Mouse (Mus musculus): ENCODE data around the gene 2200002D01Rik.
A peak's percentile ranks its signal among the peaks of the same experiment; 100 is the strongest.

Gene 2200002D01Rik

DNA sequence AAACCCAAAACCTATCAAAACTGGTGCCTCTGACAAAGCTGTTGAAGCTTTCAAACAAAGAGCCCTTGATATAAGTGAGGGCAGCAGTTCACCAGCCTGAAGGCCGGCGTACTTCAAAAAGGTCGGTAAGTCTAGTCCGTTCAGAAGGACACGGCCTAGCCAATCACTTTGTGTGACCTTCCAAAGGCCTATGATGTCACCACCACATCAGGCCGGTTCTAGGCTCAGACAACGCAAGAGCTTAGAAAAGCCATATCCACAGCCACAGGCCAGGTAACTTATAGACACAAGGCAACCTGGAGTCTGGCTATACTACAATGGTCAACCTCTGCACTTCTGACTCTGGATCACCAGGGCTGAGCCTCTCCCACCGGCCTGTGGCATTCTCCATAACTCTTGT is 31.7 kb upstream of the 2200002D01Rik start:
- DNase-seq (ENCODE audit: low read depth, low spot score): no peak

DNA sequence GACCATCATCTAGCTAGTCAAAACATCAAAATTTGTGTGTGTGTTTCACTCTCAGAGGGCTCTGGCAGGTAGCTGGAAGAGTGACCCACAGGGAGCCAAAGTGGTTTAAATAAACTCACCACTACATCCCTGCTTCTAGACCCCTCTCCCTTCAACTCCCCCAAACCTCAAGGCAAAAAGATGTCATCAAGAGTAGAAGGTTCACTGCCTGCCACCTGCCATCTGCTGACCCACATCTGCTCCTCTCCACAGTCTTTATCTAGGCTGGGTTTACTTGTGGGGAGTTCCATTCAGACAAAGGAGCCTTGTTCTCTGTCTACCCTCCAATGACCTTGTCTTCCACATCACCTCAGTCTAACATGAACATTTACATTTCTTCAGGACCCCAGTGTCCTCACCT is 31.0 kb upstream of the 2200002D01Rik start:
- DNase-seq (ENCODE audit: low read depth, low spot score): no peak

DNA sequence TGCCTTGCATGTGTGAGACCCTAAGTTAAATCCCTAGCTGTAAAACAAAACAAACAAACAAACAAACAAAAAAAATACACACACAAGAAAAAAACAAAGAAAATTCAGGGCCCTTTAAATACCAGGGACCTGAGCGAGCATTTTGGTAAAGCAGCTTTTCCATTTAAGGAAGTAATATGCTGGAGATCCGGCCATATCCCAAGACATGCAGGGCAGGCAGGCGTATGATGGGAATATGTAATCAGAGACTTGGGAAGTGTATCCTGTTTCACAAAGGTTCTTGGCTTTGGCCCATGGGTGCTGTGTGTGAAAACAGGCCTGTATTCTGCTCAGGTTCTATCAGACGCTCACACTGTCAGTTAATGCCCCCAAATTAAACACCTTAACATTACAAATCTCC is 29.2 kb upstream of the 2200002D01Rik start:
- DNase-seq (ENCODE audit: low read depth, low spot score): no peak

DNA sequence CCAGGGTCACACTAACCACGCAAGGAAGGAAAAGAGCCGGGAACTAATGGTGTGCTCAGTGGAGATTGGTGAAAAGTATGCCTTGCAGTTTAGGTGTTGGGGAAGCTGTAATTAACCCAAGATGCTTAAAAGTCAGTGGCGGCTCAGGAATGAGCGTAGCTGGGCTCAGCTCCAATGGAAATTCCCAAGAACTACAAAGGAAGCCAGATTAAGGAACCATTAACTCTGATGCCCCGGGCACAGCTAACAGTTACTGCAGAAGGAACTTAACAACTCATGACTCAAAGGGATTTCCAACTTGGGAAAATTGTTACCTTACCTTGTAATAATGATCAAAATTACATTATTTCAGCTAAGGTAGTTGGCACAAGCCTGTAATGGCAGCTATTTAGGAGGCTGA is 28.4 kb upstream of the 2200002D01Rik start:
- no peak for DNase-seq (ENCODE audit: low read depth, low spot score)

DNA sequence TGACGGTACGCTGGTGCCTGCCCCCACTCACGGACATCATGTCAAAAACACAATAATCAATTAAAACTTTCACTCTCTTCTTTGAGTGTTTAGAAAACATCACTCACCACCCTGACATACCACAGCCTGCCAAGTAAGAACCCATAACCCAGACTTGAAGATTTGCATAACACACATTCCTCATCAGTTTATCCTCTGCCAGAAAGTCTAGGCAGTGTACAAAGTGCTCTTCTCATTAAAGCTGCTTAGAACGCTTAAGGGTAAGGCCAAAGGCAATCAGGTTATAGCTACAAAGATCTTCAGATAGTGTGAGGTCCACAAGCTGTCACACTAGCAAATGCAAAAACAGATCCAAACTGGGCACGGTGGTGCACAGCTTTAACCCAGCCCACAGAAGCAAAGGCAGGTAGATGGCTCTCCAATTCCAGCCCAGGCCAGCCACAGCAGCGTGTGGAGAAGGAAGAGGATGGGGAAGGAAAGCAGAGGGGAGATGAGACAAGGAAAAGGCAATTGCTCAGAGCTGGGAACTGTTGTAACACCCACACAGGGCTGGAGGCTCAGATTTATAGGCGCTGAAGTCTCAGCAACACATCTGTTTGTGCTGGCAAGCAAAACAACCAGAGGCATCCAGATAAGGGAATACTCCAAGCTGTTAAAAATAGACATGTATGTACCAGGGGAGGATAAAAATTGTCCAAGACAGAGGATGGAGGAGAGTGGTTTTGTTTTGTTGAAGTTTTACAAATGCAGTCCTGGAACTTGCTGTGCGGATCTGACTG is 23.6 kb upstream of the 2200002D01Rik start:
- no peak for DNase-seq (ENCODE audit: low read depth, low spot score)

DNA sequence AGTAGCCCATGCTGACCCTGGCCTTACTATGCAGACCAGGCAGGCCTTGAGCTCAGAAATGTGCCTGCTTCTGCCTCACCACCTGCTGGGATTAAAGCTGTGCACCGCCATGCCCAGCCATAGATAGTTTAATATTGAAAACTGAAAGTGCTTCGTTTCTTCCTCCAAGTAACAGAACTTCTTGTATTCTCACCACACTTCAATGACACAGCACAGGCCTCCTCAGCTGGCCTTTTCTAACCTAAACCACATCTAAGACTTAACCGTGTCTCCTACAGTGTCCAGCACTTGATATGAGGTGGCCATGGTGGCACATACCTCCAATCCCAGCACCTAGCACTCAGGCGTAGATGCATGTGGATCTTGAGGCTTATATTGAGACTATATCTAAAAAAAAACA is 22.2 kb upstream of the 2200002D01Rik start:
- DNase-seq (ENCODE audit: low read depth, low spot score): no peak

DNA sequence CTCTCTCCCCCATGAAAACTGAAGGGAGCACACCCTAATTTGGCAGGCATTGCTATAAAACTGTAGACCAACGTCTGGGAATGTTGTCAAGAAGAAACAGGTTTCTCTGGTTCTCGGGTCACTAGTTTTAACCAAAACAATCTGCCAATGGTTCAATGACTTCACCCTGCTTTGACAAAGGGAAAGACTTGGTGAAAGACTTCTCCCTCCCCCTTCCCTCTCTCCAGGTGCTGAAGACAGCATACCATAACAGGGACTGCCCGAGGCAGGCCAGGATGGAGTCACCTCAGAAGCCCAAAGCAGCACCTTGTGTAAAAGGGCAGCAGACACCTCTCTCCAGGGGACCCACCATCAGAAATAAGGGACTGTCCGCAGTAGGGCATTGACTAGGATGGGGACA is 18.7 kb upstream of the 2200002D01Rik start:
- no peak for DNase-seq (ENCODE audit: low read depth, low spot score)

DNA sequence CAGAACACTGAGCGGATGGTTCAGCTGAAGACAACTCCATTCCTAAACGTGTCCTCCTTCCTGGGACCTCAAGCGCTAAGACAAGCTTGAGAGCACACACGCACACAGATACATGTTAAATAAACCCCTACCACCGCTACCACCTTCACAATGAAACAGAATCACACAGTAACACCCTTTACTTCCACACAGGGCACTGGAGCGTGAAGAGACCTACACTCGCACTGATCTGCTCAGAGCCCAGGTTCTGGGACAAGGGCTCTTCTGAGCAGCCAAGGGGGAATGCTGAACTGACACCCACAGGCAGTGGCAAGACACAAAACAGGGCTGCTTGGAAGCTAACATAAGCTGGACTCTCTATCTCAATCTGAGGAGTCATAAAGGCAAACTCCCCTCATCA is 17.4 kb upstream of the 2200002D01Rik start:
- no peak for DNase-seq (ENCODE audit: low read depth, low spot score)

DNA sequence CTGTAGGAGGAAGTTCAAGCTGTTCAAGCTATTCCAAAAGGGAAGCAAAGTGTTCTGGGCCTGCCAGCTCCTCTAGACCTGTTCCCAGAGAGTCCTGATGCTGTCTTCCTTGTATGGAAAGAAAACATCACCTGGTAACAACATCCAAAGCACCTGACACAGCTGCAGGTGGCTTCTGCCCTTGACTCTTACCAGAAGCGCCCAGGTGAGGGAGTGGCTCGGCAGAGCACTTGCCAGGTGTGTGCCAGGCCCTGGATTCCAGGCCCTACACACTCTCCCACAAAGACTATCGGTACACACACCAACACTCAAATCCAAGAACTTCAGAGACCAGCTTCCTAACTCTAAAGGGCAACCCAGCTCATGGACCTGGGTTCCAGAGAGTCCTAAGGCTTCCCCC is 15.6 kb upstream of the 2200002D01Rik start:
- no peak for DNase-seq (ENCODE audit: low read depth, low spot score)

DNA sequence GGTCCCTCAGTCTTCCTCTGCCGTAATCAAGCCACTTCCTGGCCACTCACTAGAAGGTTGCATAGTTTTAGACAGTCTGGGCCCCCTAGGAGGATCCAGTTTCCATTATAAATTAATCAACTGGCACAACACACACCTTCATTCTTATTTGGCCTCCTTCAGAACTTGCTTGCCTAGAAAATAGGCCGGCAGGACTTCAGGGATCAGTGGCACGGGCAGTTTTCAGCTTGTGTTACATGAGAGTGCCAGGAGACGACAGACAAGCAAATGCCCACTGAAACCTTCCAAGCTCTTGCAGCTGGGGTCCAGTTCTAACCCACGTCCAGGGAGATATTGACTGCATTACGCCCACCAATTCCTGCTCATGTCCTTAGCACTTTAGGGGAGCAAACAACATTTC is 13.9 kb upstream of the 2200002D01Rik start:
- DNase-seq (ENCODE audit: low read depth, low spot score): no peak

DNA sequence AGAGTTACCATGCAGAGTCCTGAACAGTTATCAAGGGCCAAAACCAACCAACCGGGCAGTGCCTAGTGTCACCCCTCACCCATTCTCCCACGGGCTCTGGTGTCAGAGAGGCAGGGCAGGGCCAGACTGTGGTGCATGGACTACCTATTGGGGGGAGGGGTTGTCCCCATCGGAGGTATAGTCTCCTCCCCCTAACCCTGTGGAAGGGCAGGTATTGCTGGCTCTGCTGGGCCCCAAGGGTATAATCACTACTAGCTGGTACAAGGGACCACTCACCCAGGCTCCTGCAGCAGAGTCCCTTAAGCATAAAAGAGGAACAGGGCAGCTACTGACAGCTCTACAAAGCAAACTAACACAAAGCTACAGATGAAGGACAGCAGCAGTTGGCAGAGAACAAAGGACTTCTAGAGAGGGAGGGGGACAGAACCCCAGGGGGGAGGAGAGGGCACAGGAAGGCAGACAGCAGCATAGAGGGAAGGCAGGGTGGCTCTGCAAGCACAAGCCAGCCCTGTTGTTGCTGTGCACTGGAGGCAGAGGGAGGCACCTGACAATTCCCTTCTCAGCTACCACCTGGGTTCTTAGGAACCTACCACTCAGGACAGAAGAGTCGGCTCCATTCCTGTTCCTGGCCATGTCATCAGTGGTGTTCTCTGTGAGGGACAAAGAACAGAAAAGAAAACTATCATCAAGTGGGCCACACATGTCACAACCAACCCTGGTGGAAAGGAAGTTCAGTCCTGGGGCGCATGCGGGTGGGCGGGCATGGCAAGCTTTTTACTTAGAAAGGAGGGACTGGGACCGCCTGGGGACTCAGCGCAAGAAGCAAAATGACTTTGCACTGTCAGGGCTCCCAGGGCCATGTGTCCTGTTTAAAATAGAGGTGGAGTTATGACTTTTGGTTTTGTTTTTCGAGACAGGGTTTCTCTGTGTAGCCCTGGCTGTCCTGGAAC is 11.8 kb upstream of the 2200002D01Rik start:
- DNase-seq (ENCODE audit: low read depth, low spot score): no peak

DNA sequence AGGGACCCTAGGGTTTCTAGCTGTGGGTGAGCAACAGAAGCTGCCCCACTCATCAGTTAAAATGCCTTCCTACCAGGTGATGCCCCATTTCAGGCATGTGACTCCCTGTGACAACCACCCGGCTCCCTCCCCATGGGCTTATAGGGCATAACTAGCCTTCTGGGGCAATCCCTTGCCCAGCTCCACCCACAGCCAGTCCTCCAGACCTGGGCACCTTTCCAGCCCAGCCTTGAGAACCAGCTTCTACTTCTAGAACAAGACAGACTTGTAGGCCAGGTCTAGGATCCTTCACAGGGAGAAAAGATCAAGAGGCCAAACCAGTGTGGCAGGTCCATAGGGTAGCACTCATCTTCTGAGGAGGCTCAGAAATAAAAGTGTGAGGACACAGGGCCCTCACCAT is 9.1 kb upstream of the 2200002D01Rik start:
- DNase-seq (ENCODE audit: low read depth, low spot score): no peak

DNA sequence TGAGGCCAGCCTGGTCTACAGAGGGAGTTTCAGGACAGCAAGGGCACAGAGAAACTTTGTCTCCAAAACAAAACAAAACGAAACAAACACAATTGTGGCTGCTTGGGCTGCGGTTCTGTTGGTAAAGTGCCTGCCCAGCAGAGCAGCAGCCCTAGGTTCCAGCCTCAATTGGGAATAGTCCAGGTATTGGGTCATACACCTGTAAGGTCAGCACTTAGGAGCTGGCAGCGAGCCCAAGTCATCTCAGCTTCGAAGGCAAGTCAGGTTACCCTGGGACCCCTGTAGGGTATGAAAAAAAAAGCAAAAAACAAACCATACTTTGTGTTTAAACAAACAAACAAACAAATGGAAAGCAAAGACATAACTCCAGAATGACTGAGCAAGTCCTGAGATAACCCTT is 7.6 kb upstream of the 2200002D01Rik start:
- no peak for DNase-seq (ENCODE audit: low read depth, low spot score)

DNA sequence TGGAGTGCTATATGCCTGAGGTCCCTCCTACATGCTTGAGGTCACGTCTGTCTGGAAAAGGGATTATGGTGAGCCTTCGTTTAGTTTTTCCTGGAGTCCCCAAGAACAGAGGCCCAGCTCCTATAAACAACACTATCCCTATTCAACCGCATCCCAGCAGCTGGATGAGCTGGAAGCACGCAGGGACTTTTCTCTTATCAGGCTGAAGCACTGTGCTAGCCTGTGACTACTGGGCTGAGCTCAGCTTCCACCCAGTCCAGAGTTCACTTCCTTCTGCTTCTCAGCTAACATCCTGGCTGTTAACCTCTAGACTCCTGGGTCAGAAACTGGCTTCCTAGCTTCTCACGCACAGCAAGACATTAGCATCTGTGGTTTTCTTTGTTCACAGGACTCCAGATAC is 5.6 kb upstream of the 2200002D01Rik start:
- no peak for DNase-seq (ENCODE audit: low read depth, low spot score)

DNA sequence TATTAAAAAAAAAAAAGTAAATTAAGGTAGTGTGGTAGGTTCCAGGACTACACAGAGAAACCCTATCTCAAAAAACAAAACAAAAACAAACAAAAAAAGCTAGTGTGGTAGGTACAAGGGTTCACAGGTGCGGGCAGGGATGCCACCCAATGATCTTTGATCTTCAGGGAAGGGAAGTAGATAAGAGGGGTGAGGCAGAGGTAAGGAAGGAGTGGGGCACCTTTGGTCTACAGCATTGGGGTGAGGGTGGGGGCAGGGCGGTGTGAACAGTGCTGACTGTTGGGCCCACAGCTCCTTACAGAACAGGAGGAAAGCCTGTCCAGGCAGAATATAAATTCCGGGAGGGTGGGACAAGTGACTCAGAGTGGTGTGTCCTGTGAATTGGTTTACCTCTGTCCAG is 2.9 kb upstream of the 2200002D01Rik start:
- DNase-seq (ENCODE audit: low read depth, low spot score): peak; percentile 73

DNA sequence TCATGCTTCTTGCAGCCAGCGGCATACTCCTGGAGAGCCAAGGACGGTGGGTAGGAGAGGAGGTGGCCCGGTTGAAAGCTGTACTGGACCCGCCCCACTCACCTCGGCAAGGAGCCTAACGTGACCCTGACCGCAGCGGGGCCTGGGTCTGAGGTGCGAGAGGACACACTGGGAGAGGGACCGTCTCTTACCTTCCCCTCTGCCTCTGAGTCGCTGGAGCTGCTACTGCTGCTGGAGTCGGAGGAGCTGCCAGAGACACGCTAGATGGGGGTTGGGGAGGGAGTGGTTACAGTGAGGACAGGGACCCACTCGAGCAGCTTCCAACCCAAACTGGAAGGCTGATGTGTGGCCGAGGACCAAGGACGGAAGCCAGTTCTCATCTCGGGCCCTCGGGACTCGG is 560 bp downstream of the 2200002D01Rik start:
- DNase-seq (ENCODE audit: low read depth, low spot score): no peak

DNA sequence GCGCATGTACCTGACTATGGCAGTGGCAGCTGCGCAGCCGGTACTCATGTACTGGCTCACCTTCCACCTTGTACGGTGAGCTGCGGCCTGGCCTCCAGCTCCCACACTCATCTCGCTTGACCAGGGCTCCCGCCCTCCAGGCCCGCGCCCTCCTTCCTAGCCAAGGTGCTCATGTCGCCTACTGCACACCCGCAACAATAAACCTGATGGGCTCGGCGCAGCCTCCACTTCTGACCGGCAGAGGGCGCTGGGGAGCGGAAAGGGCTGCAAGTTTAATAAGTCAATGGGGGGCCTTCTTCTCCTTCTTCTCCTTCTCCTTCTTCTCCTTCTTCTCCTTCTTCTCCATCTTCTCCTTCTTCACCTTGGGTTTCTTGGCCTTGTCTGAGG is 959 bp downstream of the 2200002D01Rik start:
- DNase-seq (ENCODE audit: low read depth, low spot score): peak; percentile 71

DNA sequence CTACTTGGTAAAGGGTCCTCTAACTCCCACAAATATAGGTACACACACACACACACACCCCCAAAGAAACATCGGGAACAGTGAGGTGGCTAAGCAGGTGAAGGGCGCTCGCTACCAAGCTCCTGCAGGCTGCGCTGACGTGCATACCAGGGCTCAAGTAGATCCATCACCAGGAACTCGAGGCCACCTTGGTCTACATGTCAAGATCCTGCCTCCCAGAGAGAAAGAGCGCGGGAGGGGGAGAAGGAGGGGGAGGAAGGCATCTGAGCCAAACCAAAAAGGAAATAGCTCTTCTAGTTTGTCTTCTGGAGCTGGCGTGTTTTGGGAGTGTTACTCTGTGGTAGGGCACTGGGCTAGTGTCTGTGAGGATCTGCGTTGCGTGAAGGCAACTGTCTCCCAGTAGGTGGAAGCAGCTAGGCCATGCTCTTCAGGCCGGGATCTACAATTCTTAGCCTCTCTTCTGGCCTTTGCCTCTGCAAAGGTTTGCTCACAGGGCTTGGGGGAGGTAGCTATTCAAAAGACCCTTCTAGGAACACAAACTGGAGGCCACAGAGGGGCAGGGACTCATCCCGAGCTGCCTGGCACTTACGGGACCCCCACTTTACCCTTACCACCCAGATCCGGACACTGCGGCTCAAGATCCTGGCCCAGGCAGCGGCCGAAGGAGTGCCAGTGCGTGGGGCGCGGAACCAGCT is 1.5 kb downstream of the 2200002D01Rik start:
- DNase-seq (ENCODE audit: low read depth, low spot score): no peak

DNA sequence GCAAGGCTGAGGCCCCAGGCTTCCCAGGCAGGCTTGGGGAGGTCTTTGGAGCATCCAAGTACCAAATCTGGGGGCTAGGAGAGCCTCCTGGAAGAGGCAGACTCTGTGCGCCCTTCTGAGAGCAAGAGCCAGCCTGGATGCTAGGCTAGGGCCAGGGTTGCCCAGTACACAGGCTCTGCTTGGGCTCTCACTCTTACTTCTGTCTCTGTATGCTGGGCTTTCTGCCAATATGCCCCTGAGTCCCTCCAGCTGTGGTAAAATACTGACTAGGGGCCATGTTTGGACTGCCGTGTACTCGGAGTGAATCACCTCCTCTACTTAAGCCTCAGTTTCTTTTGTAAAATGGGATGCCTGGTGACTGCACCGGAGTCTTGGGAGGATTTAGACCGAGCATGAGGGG is 2.3 kb downstream of the 2200002D01Rik start:
- DNase-seq (ENCODE audit: low read depth, low spot score): no peak

DNA sequence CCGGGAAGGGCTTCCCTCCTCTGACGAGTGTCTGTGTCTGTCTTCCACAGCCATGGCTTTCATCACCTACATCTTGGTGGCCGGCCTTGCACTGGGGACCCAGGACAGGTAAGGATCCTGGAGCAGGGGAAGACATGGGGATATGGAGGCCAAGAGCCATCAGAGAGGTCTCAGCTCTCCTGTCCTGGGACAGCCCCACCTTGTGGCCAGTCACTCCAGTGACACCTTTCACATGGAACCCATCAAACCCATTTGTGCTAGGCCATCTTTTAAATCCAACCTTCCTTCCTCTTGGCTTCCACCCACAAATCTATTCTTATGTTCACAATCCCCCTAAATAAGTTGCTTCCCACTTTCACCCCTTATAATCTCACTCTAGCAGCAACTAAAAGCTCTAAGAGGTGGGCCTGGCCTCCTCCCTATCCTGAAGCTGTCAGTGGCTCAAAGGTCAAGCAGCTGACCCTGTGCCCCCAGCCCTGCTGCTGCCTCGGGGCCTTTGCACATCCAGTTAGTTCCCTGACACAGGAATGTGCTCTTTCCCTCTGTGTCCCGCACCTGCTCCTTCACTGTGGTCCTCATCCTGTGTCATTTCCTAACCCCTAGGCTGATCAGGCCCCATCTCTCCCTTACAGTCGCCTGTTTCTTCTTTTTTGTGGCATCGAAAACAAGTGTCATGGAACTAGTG is 3.4 kb downstream of the 2200002D01Rik start:
- peak; percentile 57 for DNase-seq (ENCODE audit: low read depth, low spot score)
